Mouse (Mus musculus) forebrain, embryonic 10.5 days (tissue): ENCODE data around the gene Akap6. TPM values are rescaled to one million over a fixed set of nuclear protein-coding genes. Genes with fewer than 3 reads are reported as not detected.

Experiments used
- DNase-seq: peaks from one replicate; pipeline ENCODE4 v3.0.0-alpha.2; 2017; ENCODE audit warnings: low spot score; ENCODE audit errors: extremely low spot score
- H3K27ac ChIP-seq: fragments of 300-500 bp; sonication (generic); 2 replicates; pipeline ENCODE4 v1.5.1; 2016; ENCODE audit warnings: mild to moderate bottlenecking
- H3K27me3 ChIP-seq: fragments of 300-500 bp; sonication (generic); 2 replicates; pipeline ENCODE4 v1.6.1; 2016; ENCODE audit warnings: mild to moderate bottlenecking; ENCODE audit not compliant: poor library complexity, severe bottlenecking
- H3K36me3 ChIP-seq: fragments of 300-500 bp; sonication (generic); replicated peaks from 2 replicates; pipeline ENCODE4 v1.6.1; 2016; ENCODE audit warnings: mild to moderate bottlenecking, moderate library complexity
- H3K4me1 ChIP-seq: fragments of 300-500 bp; sonication (generic); 2 replicates; pipeline ENCODE4 v1.6.1; 2016
- H3K4me3 ChIP-seq: fragments of 300-500 bp; sonication (generic); 2 replicates; pipeline ENCODE4 v1.5.1; 2016; ENCODE audit warnings: mild to moderate bottlenecking, moderate library complexity
- H3K9me3 ChIP-seq: fragments of 300-500 bp; sonication (generic); 2 replicates; pipeline ENCODE4 v1.6.1; 2016; ENCODE audit warnings: mild to moderate bottlenecking, moderate library complexity
- WGBS: fragments of 180-500 bp; shearing (Covaris S2); methylation state at CpG from one replicate; pipeline ENCODE4 v1.1.7; 2016; 5-methylcytosine and 5-hydroxymethylcytosine counted together
- polyA plus RNA-seq: library from polyadenylated mRNA; unstranded; fragments of >200 nt; fragmentation: Nextera tagmentation; extraction: Ambion mirVana; gene quantifications from 2 replicates; pipeline ENCODE4 v1.2.1, GENCODE M21; 2016

Gene Akap6
- polyA plus RNA-seq, 1 experiment from 2014 or later: 3.0 TPM

- WGBS: 88% methylated on average over 9 of the region's 9 CpGs
Observed at GRCm38 (mm10) chr12:52874332-52874923, 175.2 kb downstream of the Akap6 start.

GRCm38 (mm10) chr12:52876065-52876464, 176.9 kb downstream of the Akap6 start:
- no peak overlapping the region for H3K4me3 ChIP-seq
- DNase-seq: no peak
- 37% methylated on average over 4 of the region's 4 CpGs for WGBS

More at GRCm38 (mm10) chr12:52874332-52874923, 175.2 kb downstream of the Akap6 start:
- Histone ChIP-seq H3K36me3 (no peaks in the 10 kb centered on the region), H3K27me3 (peaks cover 17% of the 10 kb centered on the region; the same call in 1 of the 2 replicates), H3K27ac (no peak overlapping the region), H3K4me1 (peaks cover 20% of the 10 kb centered on the region), H3K4me3 (no peak overlapping the region), H3K9me3 (no peaks in the 10 kb centered on the region)
- DNase-seq: no peak

DNA sequence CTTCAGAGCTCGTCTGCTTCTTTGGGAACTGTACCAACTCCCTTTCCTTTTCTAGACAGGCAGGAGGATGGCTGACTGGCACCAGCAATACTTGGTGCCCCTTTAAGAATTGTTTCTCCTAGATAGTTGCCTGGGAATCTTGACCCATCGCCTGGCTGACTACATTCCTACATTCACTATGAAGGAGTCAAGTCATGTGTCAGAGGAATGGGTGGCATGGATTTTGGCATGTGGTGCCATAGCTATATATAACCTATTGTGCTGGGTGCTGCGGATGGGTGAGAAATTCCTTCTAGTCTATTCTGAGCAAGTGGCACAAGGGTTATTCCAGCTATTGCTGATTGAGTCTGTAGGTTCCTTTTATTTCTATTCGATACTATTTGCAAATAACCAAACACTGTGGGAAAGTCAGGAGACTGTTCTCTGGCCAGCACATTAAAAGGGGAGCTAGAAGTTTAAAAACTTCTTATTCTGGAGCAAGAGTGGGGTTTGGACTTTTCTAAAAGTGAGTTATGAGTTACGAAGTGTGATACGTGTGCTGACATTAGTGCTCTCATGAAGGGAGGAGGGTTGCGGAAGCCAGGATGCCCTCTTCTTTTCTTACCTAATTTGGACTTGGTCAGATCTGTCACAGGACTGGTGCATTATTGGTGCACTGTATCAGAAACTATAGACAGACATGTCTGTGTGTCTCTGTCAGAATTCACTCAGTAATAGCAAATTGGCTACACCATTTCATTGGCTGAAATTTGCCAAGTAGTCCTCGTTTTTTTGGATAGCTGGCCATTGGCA, 178.0 kb downstream of the Akap6 start:
- no peak overlapping the region for H3K4me3 ChIP-seq
- 85% methylated on average over 8 of the region's 8 CpGs for WGBS
- 0 out of 2 replicates have a peak overlapping the region, but pooled peaks have one; percentile 40 for H3K27ac ChIP-seq
- no peaks in the 10 kb centered on the region; the same call in 1 of the 2 replicates for H3K36me3 ChIP-seq
- H3K27me3 ChIP-seq: peaks cover 17% of the 10 kb centered on the region; the same call in 1 of the 2 replicates
- peaks cover 20% of the 10 kb centered on the region for H3K4me1 ChIP-seq
- no peaks in the 10 kb centered on the region for H3K9me3 ChIP-seq
- no peak for DNase-seq

More at GRCm38 (mm10) chr12:52876065-52876464, 176.9 kb downstream of the Akap6 start:
- no peaks in the 10 kb centered on the region; the same call in 1 of the 2 replicates for H3K36me3 ChIP-seq
- peaks cover 17% of the 10 kb centered on the region; the same call in 1 of the 2 replicates for H3K27me3 ChIP-seq
- peaks cover 20% of the 10 kb centered on the region for H3K4me1 ChIP-seq
- H3K27ac ChIP-seq: peak overlapping the region; percentile 44; the same call in 1 of the 2 replicates
- H3K9me3 ChIP-seq: no peaks in the 10 kb centered on the region

DNA sequence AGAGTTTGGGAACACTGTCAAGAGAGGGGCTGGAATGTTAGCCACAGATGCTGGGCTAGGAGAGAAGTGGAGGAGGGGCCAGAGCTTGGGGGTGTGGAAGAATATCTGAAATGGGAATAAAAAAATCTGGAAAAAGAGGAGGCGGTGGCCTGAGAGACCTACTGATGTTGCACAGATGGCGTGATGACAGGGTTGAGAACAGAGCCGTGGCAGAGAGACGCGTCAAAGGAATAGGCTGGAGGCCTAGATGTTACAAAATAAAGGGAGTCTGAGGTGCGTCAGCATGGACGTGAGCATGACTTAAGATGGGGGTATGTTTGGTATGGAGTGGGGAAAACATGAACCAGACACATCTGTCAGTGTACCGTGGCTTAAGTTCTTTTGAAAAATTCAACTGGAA, 180.1 kb downstream of the Akap6 start:
- Histone ChIP-seq H3K4me3 (no peak overlapping the region), H3K4me1 (peaks cover 20% of the 10 kb centered on the region), H3K36me3 (no peaks in the 10 kb centered on the region; the same call in 1 of the 2 replicates), H3K27ac (no peak overlapping the region), H3K27me3 (peaks cover 17% of the 10 kb centered on the region; the same call in 1 of the 2 replicates), H3K9me3 (no peaks in the 10 kb centered on the region)
- DNase-seq: no peak
- 94% methylated on average over 8 of the region's 8 CpGs for WGBS

DNA sequence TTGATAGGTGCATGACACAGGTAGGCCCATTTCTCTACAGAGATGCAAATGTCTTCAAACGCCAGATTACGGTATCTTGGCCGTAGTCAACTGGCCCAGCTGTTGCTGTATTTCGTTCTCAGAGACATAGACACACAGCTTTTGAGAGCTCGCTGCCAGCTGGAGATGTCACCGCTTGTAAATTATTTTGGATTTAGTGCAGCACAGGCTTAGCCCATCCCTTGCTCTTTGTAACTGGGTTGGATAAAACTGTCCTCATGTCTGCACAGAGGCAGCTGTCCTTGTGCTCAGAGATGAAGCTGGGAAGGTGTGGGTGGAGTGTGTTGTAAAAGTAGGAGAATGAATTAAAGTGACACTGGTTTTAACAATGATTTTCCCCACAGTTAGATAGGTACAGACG, 193.3 kb downstream of the Akap6 start:
- H3K27me3 ChIP-seq: no peaks in the 10 kb centered on the region
- H3K36me3 ChIP-seq: no peaks in the 10 kb centered on the region
- H3K27ac ChIP-seq: no peak overlapping the region
- no peaks in the 10 kb centered on the region for H3K9me3 ChIP-seq
- WGBS: 96% methylated on average over 7 of the region's 7 CpGs
- no peak overlapping the region for H3K4me3 ChIP-seq
- 0 out of 2 replicates have a peak, but pooled peaks cover 2% of the 10 kb centered on the region for H3K4me1 ChIP-seq
- no peak for DNase-seq

DNA sequence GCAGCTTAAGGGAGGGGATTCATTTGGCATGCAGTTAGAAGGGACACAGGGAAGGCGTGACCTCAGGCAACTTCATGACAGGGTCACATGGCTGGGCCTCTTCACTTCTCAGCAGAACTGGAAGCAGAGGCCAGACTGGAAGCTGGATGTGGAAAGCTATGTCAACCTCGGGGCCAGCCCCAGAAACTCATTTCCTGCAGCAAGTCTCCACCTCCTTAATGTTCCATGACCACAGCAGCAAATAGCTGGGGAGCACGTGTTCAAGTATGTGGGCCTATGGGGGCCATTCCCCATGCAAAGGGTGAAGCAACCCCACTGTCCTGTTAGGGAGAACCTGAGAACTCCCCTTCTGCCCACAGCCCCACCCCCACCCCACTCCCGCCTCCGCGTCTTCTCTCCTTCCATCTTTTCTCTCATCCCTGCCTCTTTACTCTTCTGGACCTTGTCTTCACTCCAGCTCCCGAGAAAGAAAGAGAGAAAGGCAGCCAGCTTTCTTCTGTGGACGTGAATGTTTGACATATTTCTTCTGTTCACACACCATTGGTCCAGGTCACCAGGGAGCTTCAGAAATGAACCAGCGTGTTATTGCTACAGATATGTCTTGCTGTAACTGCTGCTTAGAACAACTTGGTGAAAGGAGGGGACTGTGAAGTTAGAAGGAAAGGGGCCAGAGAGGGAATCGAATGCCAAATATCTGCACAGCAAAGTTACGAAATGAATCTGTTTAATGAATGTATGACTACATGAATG, 194.6 kb downstream of the Akap6 start:
- 90% methylated on average over 11 of the region's 11 CpGs for WGBS
- 0 out of 2 replicates have a peak, but pooled peaks cover 2% of the 10 kb centered on the region for H3K4me1 ChIP-seq
- no peaks in the 10 kb centered on the region for H3K27me3 ChIP-seq
- DNase-seq: no peak
- H3K9me3 ChIP-seq: no peaks in the 10 kb centered on the region
- H3K4me3 ChIP-seq: no peak overlapping the region
- H3K36me3 ChIP-seq: no peaks in the 10 kb centered on the region
- H3K27ac ChIP-seq: 0 out of 2 replicates have a peak overlapping the region, but pooled peaks have one; percentile 21

- H3K4me3 ChIP-seq: no peak overlapping the region
- 47% methylated on average over 6 of the region's 6 CpGs for WGBS
- H3K27ac ChIP-seq: no peak overlapping the region
- no peaks in the 10 kb centered on the region for H3K27me3 ChIP-seq
- no peaks in the 10 kb centered on the region for H3K36me3 ChIP-seq
- 0 out of 2 replicates have a peak, but pooled peaks cover 2% of the 10 kb centered on the region for H3K4me1 ChIP-seq
- H3K9me3 ChIP-seq: no peaks in the 10 kb centered on the region
- DNase-seq: peak; percentile 43
Observed at GRCm38 (mm10) chr12:52895672-52896460, 196.7 kb downstream of the Akap6 start.

DNA sequence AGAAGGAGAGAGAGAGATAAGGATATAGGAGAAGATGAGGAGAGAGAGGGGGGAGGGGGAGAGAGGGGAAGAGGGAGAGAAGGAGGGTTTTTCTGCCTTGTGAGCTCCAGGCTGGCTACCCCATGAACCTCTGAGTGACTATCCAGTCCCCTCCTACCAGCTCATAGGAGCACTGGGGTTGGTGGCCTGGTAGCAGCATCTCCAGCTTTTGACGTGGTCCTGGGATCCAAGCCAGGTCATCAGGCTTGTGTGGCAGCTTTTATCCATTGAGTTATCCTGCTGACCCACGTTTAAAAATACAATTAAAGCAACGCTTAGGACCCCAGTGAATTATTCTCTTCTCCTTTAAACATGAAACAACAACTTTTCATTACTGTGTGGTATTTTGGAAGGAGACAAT, 197.6 kb downstream of the Akap6 start:
- H3K27me3 ChIP-seq: no peaks in the 10 kb centered on the region
- DNase-seq: no peak
- 75% methylated on average over 3 of the region's 3 CpGs for WGBS

DNA sequence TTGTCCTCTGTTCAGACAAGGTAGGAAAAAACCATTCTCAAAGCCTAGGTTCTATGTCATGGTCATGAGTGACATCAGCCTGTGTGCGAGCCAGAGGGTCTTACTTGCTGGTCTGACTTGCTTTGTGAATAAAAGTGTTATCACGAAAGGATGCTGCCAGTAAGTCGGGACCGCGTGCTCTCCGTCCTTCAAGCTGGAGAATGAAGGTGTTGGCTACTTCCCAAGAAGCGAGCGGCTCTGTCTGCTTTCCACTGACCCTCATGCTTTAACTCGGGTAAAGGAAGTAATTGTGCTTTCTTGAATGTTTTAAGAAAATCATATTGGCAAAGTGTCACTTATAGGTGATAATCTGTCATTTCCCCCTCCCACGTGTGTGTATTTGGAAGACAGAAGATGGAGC, 198.9 kb downstream of the Akap6 start:
- Histone ChIP-seq H3K36me3 (no peaks in the 10 kb centered on the region), H3K27me3 (no peaks in the 10 kb centered on the region), H3K27ac (no peak overlapping the region), H3K4me3 (no peak overlapping the region), H3K9me3 (no peaks in the 10 kb centered on the region), H3K4me1 (0 out of 2 replicates have a peak, but pooled peaks cover 2% of the 10 kb centered on the region)
- WGBS: 87% methylated on average over 10 of the region's 10 CpGs
- DNase-seq: no peak

More for the DNA sequence above, 197.6 kb downstream of the Akap6 start:
- Histone ChIP-seq H3K4me3 (no peak overlapping the region), H3K27ac (no peak overlapping the region), H3K9me3 (no peaks in the 10 kb centered on the region), H3K4me1 (0 out of 2 replicates have a peak, but pooled peaks cover 2% of the 10 kb centered on the region), H3K36me3 (no peaks in the 10 kb centered on the region)

- 92% methylated on average over 5 of the region's 5 CpGs for WGBS
- no peak for DNase-seq
- H3K36me3 ChIP-seq: no peaks in the 10 kb centered on the region
- H3K4me3 ChIP-seq: no peak overlapping the region
- H3K27me3 ChIP-seq: no peaks in the 10 kb centered on the region
- H3K9me3 ChIP-seq: no peaks in the 10 kb centered on the region
- H3K4me1 ChIP-seq: peaks cover 14% of the 10 kb centered on the region; the same call in 1 of the 2 replicates
- no peak overlapping the region for H3K27ac ChIP-seq
Observed at GRCm38 (mm10) chr12:52904046-52904445, 204.9 kb downstream of the Akap6 start.

- Histone ChIP-seq H3K36me3 (no peaks in the 10 kb centered on the region), H3K27me3 (no peaks in the 10 kb centered on the region), H3K4me3 (no peak overlapping the region), H3K4me1 (peaks cover 20% of the 10 kb centered on the region; the same call in 1 of the 2 replicates), H3K9me3 (no peaks in the 10 kb centered on the region), H3K27ac (no peak overlapping the region)
- DNase-seq: no peak
- 68% methylated on average over 13 of the region's 13 CpGs for WGBS
Observed at GRCm38 (mm10) chr12:52908448-52909066, 209.4 kb downstream of the Akap6 start.
